Mouse (Mus musculus): ENCODE data around the gene Ptprm.

- TF ChIP-seq POLR2A (IDR thresholded peaks at IDR 0.05; ENCODE audit: borderline replicate concordance, insufficient read depth, low read length), result no peak
- TF ChIP-seq CTCF (IDR thresholded peaks at IDR 0.05; ENCODE audit: borderline replicate concordance, insufficient read depth, low read depth, low read length), result no peak
These were observed 49.4 kb downstream of the Ptprm start for GRCm38 (mm10) chr17:67304831-67305230.

All from cerebellum, adult 2 months (tissue).